Mouse (Mus musculus) C2C12 (cell line): ENCODE results near the gene Cacnb2. TPM values are rescaled to one million over a fixed set of nuclear protein-coding genes. Genes with fewer than 3 reads are reported as not detected.

Experiments
- H3K27me3 ChIP-seq: one replicate; pipeline ENCODE4 v1.6.1; 2011; ENCODE audit not compliant: control insufficient read depth, insufficient read depth, insufficient read length
- H3K36me3 ChIP-seq: one replicate; pipeline ENCODE4 v1.6.1; 2011; ENCODE audit not compliant: control insufficient read depth, insufficient read depth
- H3K4me3 ChIP-seq: one replicate; pipeline ENCODE4 v1.5.1; 2011; ENCODE audit warnings: mild to moderate bottlenecking, control low read depth; ENCODE audit not compliant: poor library complexity, insufficient read depth, severe bottlenecking
- H3K79me2 ChIP-seq: one replicate; pipeline ENCODE4 v1.6.1; 2011; ENCODE audit not compliant: control insufficient read depth, insufficient read depth
- H3K79me3 ChIP-seq: one replicate; pipeline ENCODE4 v1.6.1; 2011; ENCODE audit warnings: low read depth, control low read depth
- H3ac ChIP-seq: one replicate; pipeline ENCODE3; 2011; ENCODE audit warnings: low read depth; ENCODE audit not compliant: control insufficient read depth, insufficient read length
- CEBPB ChIP-seq: IDR thresholded peaks from one replicate; pipeline ENCODE4 v1.6.1; 2011; ENCODE audit warnings: low read depth, mild to moderate bottlenecking, control low read depth, moderate library complexity
- CTCF ChIP-seq: IDR thresholded peaks from one replicate; pipeline ENCODE4 v1.5.1; 2011; ENCODE audit not compliant: control insufficient read depth, insufficient read depth, insufficient read length
- FOSL1 ChIP-seq: IDR thresholded peaks from one replicate; pipeline ENCODE4 v1.8.0; 2011; ENCODE audit warnings: mild to moderate bottlenecking, low read length; ENCODE audit not compliant: poor library complexity, insufficient read depth, severe bottlenecking
- MAX ChIP-seq: IDR thresholded peaks from one replicate; pipeline ENCODE4 v1.6.1; 2011; ENCODE audit warnings: mild to moderate bottlenecking, control low read depth
- MYOD1 ChIP-seq: IDR thresholded peaks from one replicate; pipeline ENCODE4 v1.6.1; 2011; ENCODE audit warnings: low read depth; ENCODE audit not compliant: control insufficient read depth, insufficient read length
- MYOG ChIP-seq: IDR thresholded peaks from one replicate; pipeline ENCODE4 v1.6.1; 2011; ENCODE audit not compliant: control insufficient read depth, insufficient read length; ENCODE audit errors: extremely low read depth
- USF1 ChIP-seq: IDR thresholded peaks from one replicate; pipeline ENCODE4 v1.6.1; 2011; ENCODE audit warnings: low read depth, mild to moderate bottlenecking, control low read depth, moderate library complexity
- polyA plus RNA-seq: library from polyadenylated mRNA; unstranded; fragments of >200 nt; fragmentation: generic; extraction: Trizol; gene quantifications from one replicate; pipeline ENCODE4 v1.2.1, GENCODE M21; 2012; ENCODE audit warnings: missing spikeins

Cacnb2 gene
- polyA plus RNA-seq, 1 experiment: 2.4 TPM

DNA sequence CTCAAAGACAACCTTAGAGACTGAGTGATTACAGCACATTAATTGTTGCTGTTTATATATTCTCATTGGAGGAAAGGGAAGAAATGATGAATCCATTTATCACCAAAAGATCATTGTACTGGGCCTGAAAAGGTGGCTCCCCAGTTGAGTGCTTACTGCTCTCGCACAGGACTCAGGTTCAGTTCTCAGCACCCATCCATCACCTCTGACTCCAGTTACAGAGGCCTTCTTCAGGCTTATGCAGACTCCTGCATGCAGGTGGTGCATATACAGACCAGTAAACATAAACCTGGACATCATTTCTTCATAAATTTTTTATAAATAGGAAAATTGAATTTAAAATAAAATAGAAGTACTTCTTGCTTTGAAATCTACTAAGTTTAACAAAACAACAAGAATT, 405.2 kb downstream of the Cacnb2 start:
- no peak overlapping the region for H3ac ChIP-seq
- H3K79me2 ChIP-seq: no peaks in the 10 kb centered on the region
- peaks cover 6% of the 10 kb centered on the region for H3K36me3 ChIP-seq
- no peak overlapping the region for H3K4me3 ChIP-seq
- H3K79me3 ChIP-seq: no peaks in the 10 kb centered on the region
- no peaks in the 10 kb centered on the region for H3K27me3 ChIP-seq
- TF ChIP-seq FOSL1 (no peak), USF1 (no peak)

DNA sequence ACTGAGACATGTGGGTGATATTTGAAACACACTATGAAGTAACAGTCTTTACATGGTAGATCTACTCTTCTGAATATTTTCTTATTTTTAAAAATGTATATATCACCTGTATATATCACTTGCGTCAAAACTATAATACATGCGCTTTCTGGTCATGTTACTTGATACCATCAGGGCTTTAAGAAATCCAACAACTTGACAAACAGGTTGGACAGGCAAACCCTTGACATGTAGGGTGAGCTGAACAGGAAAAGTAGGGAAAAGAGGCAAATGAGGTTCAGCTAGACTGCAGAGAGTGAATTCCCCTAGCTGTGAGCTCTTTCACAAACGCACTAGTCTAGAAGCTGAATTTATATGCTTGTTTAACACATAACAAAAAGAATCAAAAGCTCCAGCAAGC, 423.9 kb downstream of the Cacnb2 start:
- H3K79me2 ChIP-seq: no peaks in the 10 kb centered on the region
- H3K79me3 ChIP-seq: no peaks in the 10 kb centered on the region
- no peak overlapping the region for H3K4me3 ChIP-seq
- H3ac ChIP-seq: no peak overlapping the region
- TF ChIP-seq MYOG: no peak
- TF ChIP-seq FOSL1: no peak
- no peak for TF ChIP-seq MYOD1
- TF ChIP-seq MAX: no peak
- TF ChIP-seq CEBPB: no peak
- TF ChIP-seq CTCF: no peak
- no peak for TF ChIP-seq USF1
- peaks cover 9% of the 10 kb centered on the region for H3K36me3 ChIP-seq
- no peaks in the 10 kb centered on the region for H3K27me3 ChIP-seq

DNA sequence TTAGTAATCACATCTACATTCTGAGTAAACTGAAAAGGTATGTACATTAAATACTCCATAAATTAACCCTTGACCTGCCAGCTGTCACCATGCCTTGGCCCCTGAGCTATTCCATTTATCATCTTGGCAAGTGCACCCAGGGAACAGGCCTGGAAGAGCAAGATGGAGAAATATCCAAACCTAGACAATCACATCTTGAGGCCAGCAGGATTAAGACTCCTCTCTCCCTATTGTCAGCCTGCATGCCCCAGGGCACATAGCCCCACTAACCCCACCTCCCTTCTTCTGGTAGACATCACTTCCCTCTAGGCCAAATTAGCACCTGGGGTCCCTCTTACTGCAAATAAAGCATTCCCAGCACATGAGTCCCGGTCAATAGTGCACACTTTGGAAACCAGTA, 424.9 kb downstream of the Cacnb2 start:
- Histone ChIP-seq H3K79me3 (no peaks in the 10 kb centered on the region), H3K27me3 (no peaks in the 10 kb centered on the region), H3K36me3 (peaks cover 9% of the 10 kb centered on the region), H3K4me3 (no peak overlapping the region), H3ac (no peak overlapping the region), H3K79me2 (no peaks in the 10 kb centered on the region)
- TF ChIP-seq MYOD1: no peak
- no peak for TF ChIP-seq MAX
- TF ChIP-seq CTCF: no peak
- no peak for TF ChIP-seq MYOG
- TF ChIP-seq CEBPB: no peak
- no peak for TF ChIP-seq USF1
- TF ChIP-seq FOSL1: no peak

Other genes starting within 250 kb of the Cacnb2 start
- gene Slc39a12, start 214.8 kb upstream of the Cacnb2 start, polyA plus RNA-seq: not detected